Mouse (Mus musculus) common myeloid progenitor, adult 5-6 weeks (primary cell): ENCODE results near the gene B3gat2. TPM values are rescaled to one million over a fixed set of nuclear protein-coding genes. Genes with fewer than 3 reads are reported as not detected.

ENCODE experiments used
- total RNA-seq: library from RNA; stranded (forward); fragments of 200-1000, 187-1606 nt; gene quantifications from 2 replicates; pipeline ENCODE4 v1.2.3, GENCODE M21; 2017

Gene B3gat2
- total RNA-seq, 1 experiment from 2014 or later = 0.50 TPM

Other genes starting within 250 kb of the B3gat2 start
- gene Smap1, start 160.6 kb downstream of the B3gat2 start, total RNA-seq = 35.0 and 49.6 TPM in 2 replicates
- gene Sdhaf4, start 243.9 kb downstream of the B3gat2 start, total RNA-seq = 17.9 and 20.4 TPM in 2 replicates